In the genomic region with DNA sequence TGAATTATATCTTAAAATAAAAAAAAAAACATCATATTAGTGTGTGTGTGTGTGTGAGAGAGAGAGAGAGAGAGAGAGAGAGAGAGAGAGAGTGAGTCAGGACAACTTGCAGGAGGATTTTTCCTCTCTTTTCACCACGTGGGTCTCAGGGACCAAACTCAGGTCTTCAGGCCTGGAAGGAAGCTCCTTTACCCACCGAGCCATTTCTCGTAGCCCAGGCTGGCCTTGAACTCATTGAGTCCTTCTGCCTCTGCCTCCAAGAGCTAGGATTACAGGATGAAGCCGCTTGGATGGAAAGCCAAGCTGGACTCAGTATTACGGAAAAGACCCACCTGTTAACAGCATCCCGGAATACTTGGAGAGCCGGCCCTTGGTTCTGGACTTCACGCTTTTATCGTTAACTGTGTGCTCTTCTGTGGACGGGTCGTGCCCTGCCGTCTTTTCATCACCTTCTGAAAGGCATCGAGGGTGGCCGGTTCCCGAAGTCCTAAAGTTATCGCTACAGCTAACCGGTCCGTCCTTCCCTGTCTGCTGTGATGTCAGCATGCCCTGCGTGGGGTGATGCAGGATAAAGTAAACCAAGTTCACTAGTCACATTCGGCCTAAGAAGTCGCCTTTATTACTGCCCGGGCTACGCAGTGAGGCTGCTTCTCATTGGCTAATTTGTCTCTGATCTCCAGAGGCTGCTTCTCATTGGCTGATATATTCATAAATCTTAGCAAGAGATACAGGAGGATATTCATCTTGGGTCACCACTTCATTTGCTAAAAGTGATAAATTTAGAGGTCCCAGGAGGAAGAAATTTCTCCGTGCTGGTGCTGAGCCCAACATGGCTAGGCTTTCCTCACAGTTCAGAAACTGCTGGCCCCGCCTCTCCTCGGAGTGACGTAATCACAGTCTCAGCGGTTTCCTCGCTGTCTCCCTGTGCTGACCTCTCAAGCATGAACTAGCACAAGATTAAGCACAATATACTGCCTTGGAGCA, we compare ENCODE assay signal across 1 mouse cellular context.
TF ChIP-seq lines count a peak whose summit lies in the region.

No protein-coding gene starts in this region.

TF ChIP-seq in MEL, 35 proteins besides CTCF, POLR2A, EP300 and RAD21 (continued from another document):
- TF ChIP-seq BHLHE40 (IDR thresholded peaks at IDR 0.05; ENCODE audit: borderline replicate concordance, low read depth, low read length) = no peak
- no peak for TF ChIP-seq USF2 (IDR thresholded peaks at IDR 0.05; ENCODE audit: borderline replicate concordance in 1 of 2, insufficient read depth in 1 of 2, low read depth in 1 of 2, low read length in 2 of 2)
- TF ChIP-seq ETS1 (IDR thresholded peaks at IDR 0.05; ENCODE audit: low read depth, low read length) = no peak
- peak; percentile 13; the same call in 1 of the 2 replicates for TF ChIP-seq NRF1 (IDR thresholded peaks at IDR 0.05; ENCODE audit: insufficient read depth, low read depth, low read length, poor library complexity, severe bottlenecking)
- peak; percentile 83 for TF ChIP-seq POLR2AphosphoS2 (IDR thresholded peaks at IDR 0.05; ENCODE audit: low read length)
- TF ChIP-seq TCF12 (IDR thresholded peaks at IDR 0.05; ENCODE audit: low read depth, low read length) = no peak
- TF ChIP-seq TBP (IDR thresholded peaks at IDR 0.05; ENCODE audit: low read depth, low read length) = peak; percentile 93
- no peak for TF ChIP-seq ZNF384 (IDR thresholded peaks at IDR 0.05; ENCODE audit: low read depth, low read length)
- TF ChIP-seq CHD1 (IDR thresholded peaks at IDR 0.05; ENCODE audit: low read depth, low read length) = no peak
- no peak for TF ChIP-seq UBTF (IDR thresholded peaks at IDR 0.05; ENCODE audit: borderline replicate concordance, insufficient read depth, low read depth, low read length)
- TF ChIP-seq ZMIZ1 (IDR thresholded peaks at IDR 0.05; ENCODE audit: low read depth, low read length) = no peak
- TF ChIP-seq ELF1 (IDR thresholded peaks at IDR 0.05; ENCODE audit: low read depth, low read length) = no peak
- peak; percentile 52; the same call in 1 of the 2 replicates for TF ChIP-seq HCFC1 (IDR thresholded peaks at IDR 0.05; ENCODE audit: low read depth, low read length)
- TF ChIP-seq NELFE (IDR thresholded peaks at IDR 0.05; ENCODE audit: low read depth, low read length) = peak; percentile 70
- no peak for TF ChIP-seq USF1 (IDR thresholded peaks at IDR 0.05; ENCODE audit: low read depth, low read length)
- peak; percentile 30 for TF ChIP-seq MYC (IDR thresholded peaks at IDR 0.05; ENCODE audit: low read depth, low read length)
- TF ChIP-seq MAFK (IDR thresholded peaks at IDR 0.05; ENCODE audit: borderline replicate concordance, low read depth, low read length) = no peak
- TF ChIP-seq GABPA (IDR thresholded peaks at IDR 0.05; ENCODE audit: low read depth, low read length) = no peak
- no peak for TF ChIP-seq CHD2 (IDR thresholded peaks at IDR 0.05; ENCODE audit: low read length)
- no peak for TF ChIP-seq SMC3 (IDR thresholded peaks at IDR 0.05; ENCODE audit: low read depth, low read length)
- no peak for TF ChIP-seq E2F4 (IDR thresholded peaks at IDR 0.05; ENCODE audit: borderline replicate concordance, low read depth, low read length)
- peak; percentile 60; the same call in 1 of the 2 replicates for TF ChIP-seq SIN3A (IDR thresholded peaks at IDR 0.05; ENCODE audit: low read length)
TF ChIP-seq in MEL: peak in this region for 10.
